Mouse (Mus musculus) megakaryocyte-erythroid progenitor cell, adult 5-6 weeks (primary cell): ENCODE measurements around the gene Drp2. TPM values are rescaled to one million over a fixed set of nuclear protein-coding genes. Genes with fewer than 3 reads are reported as not detected.

Experiments used
- total RNA-seq, 2 experiments: library from RNA; stranded (forward) in 1 of 2; stranded (reverse) in 1 of 2; fragments of 200-1000, 215-1000 nt in 1 of 2; fragments of >200 nt in 1 of 2; fragmentation: Nextera tagmentation in 1 of 2; gene quantifications; 2 replicates each; pipeline ENCODE4 v1.2.3; 2014 to 2017

Drp2 gene
- total RNA-seq, 2 experiments from 2014 or later = 0.05 TPM; not detected in 1

Other genes starting within 250 kb of the Drp2 start
- 1.1 TPM in 1 of 2 replicates, not detected in the other for gene Xkrx, start 242.5 kb upstream of the Drp2 start, total RNA-seq (2014; fragmentation: Nextera tagmentation)
- not detected in 2 replicates for gene Xkrx, start 242.5 kb upstream of the Drp2 start, total RNA-seq (2017)
- not detected in 2 replicates for gene Arl13a, start 217.1 kb upstream of the Drp2 start, total RNA-seq (2014; fragmentation: Nextera tagmentation)
- gene Arl13a, start 217.1 kb upstream of the Drp2 start, total RNA-seq (2017) = not detected in 2 replicates
- gene Nox1, start 182.6 kb upstream of the Drp2 start, total RNA-seq (2014; fragmentation: Nextera tagmentation) = 0.22 TPM in 1 of 2 replicates, not detected in the other
- not detected in 2 replicates for gene Nox1, start 182.6 kb upstream of the Drp2 start, total RNA-seq (2017)
- 14.9 and 18.3 TPM in 2 replicates for gene Trmt2b, start 127.6 kb upstream of the Drp2 start, total RNA-seq (2014; fragmentation: Nextera tagmentation)
- 19.7 and 22.8 TPM in 2 replicates for gene Trmt2b, start 127.6 kb upstream of the Drp2 start, total RNA-seq (2017)
- 0.31 TPM in 1 of 2 replicates, not detected in the other for gene Tmem35a, start 109.3 kb upstream of the Drp2 start, total RNA-seq (2014; fragmentation: Nextera tagmentation)
- gene Tmem35a, start 109.3 kb upstream of the Drp2 start, total RNA-seq (2017) = not detected in 2 replicates
- gene Cenpi, start 96.5 kb upstream of the Drp2 start, total RNA-seq (2014; fragmentation: Nextera tagmentation) = 26.4 and 33.6 TPM in 2 replicates
- gene Cenpi, start 96.5 kb upstream of the Drp2 start, total RNA-seq (2017) = 28.4 and 35.3 TPM in 2 replicates
- gene Taf7l, start 71.9 kb downstream of the Drp2 start, total RNA-seq (2014; fragmentation: Nextera tagmentation) = not detected in 2 replicates
- gene Taf7l, start 71.9 kb downstream of the Drp2 start, total RNA-seq (2017) = not detected in 2 replicates
- 123 and 148 TPM in 2 replicates for gene Timm8a1, start 137.3 kb downstream of the Drp2 start, total RNA-seq (2014; fragmentation: Nextera tagmentation)
- 214 and 241 TPM in 2 replicates for gene Timm8a1, start 137.3 kb downstream of the Drp2 start, total RNA-seq (2017)
- 52.5 and 52.7 TPM in 2 replicates for gene Btk, start 179.0 kb downstream of the Drp2 start, total RNA-seq (2014; fragmentation: Nextera tagmentation)
- 116 and 120 TPM in 2 replicates for gene Btk, start 179.0 kb downstream of the Drp2 start, total RNA-seq (2017)
- 2,126 and 2,307 TPM in 2 replicates for gene Rpl36a, start 181.1 kb downstream of the Drp2 start, total RNA-seq (2014; fragmentation: Nextera tagmentation)
- 7,427 and 9,426 TPM in 2 replicates for gene Rpl36a, start 181.1 kb downstream of the Drp2 start, total RNA-seq (2017)
- gene Gla, start 196.6 kb downstream of the Drp2 start, total RNA-seq (2014; fragmentation: Nextera tagmentation) = 0.87 and 2.3 TPM in 2 replicates
- gene Gla, start 196.6 kb downstream of the Drp2 start, total RNA-seq (2017) = 5.5 and 6.1 TPM in 2 replicates
- 77.3 and 79.5 TPM in 2 replicates for gene Hnrnph2, start 196.6 kb downstream of the Drp2 start, total RNA-seq (2014; fragmentation: Nextera tagmentation)
- gene Hnrnph2, start 196.6 kb downstream of the Drp2 start, total RNA-seq (2017) = 145 and 188 TPM in 2 replicates